Mouse (Mus musculus): ENCODE data around the gene Szt2. TPM values are rescaled to one million over a fixed set of nuclear protein-coding genes. Genes with fewer than 3 reads are reported as not detected.

Gene Szt2
- total RNA-seq, 2 experiments from 2014 or later, result 36.1 to 36.6 TPM

GRCm38 (mm10) chr4:118361451-118361850 lies 47.6 kb downstream of the Szt2 start:
- no peak for DNase-seq (ENCODE audit: extremely low spot score in 1 of 2, low spot score in 2 of 2)
- intact Hi-C loops (cut with DNase I), result no loop called here

GRCm38 (mm10) chr4:118359896-118360720 lies 49.0 kb downstream of the Szt2 start:
- DNase-seq (ENCODE audit: extremely low spot score in 1 of 2, low spot score in 2 of 2), result peak; percentile 23 to 81
- intact Hi-C loops (cut with DNase I), result no loop called here

GRCm38 (mm10) chr4:118359211-118359895 lies 49.7 kb downstream of the Szt2 start:
- intact Hi-C loops (cut with DNase I), result no loop called here
- no peak for DNase-seq (ENCODE audit: extremely low spot score in 1 of 2, low spot score in 2 of 2)

- intact Hi-C loops (cut with DNase I), result no loop called here
- DNase-seq (ENCODE audit: extremely low spot score in 1 of 2, low spot score in 2 of 2), result no peak
These were observed 50.7 kb downstream of the Szt2 start for GRCm38 (mm10) chr4:118358159-118358895.

- intact Hi-C loops (cut with DNase I), result no loop called here
- DNase-seq (ENCODE audit: extremely low spot score in 1 of 2, low spot score in 2 of 2), result no peak
These were observed 51.6 kb downstream of the Szt2 start for GRCm38 (mm10) chr4:118357504-118357903.

- intact Hi-C loops (cut with DNase I), result no loop called here
These were observed 52.3 kb downstream of the Szt2 start for GRCm38 (mm10) chr4:118356738-118357137.

GRCm38 (mm10) chr4:118354289-118354688 lies 54.8 kb downstream of the Szt2 start:
- intact Hi-C loops (cut with DNase I), result no loop called here
- DNase-seq (ENCODE audit: extremely low spot score in 1 of 2, low spot score in 2 of 2), result no peak

More at GRCm38 (mm10) chr4:118356738-118357137, 52.3 kb downstream of the Szt2 start:
- no peak for DNase-seq (ENCODE audit: extremely low spot score in 1 of 2, low spot score in 2 of 2)

GRCm38 (mm10) chr4:118353689-118354088 lies 55.4 kb downstream of the Szt2 start:
- intact Hi-C loops (cut with DNase I), result no loop called here
- no peak for DNase-seq (ENCODE audit: extremely low spot score in 1 of 2, low spot score in 2 of 2)

GRCm38 (mm10) chr4:118351828-118352227 lies 57.2 kb downstream of the Szt2 start:
- DNase-seq (ENCODE audit: extremely low spot score in 1 of 2, low spot score in 2 of 2), result no peak
- intact Hi-C loops (cut with DNase I), result no loop called here

GRCm38 (mm10) chr4:118350864-118351263 lies 58.2 kb downstream of the Szt2 start:
- no peak for DNase-seq (ENCODE audit: extremely low spot score in 1 of 2, low spot score in 2 of 2)
- intact Hi-C loops (cut with DNase I), result no loop called here

- no peak for DNase-seq (ENCODE audit: extremely low spot score in 1 of 2, low spot score in 2 of 2)
- intact Hi-C loops (cut with DNase I), result no loop called here
These were observed 61.4 kb downstream of the Szt2 start for GRCm38 (mm10) chr4:118347529-118348309.

GRCm38 (mm10) chr4:118341447-118341846 lies 67.6 kb downstream of the Szt2 start:
- intact Hi-C loops (cut with DNase I), result no loop called here
- peak in 1 of 2 experiments; percentile 38 for DNase-seq (ENCODE audit: extremely low spot score in 1 of 2, low spot score in 2 of 2)

- intact Hi-C loops (cut with DNase I), result no loop called here
- peak; percentile 44 to 65 for DNase-seq (ENCODE audit: extremely low spot score in 1 of 2, low spot score in 2 of 2)
These were observed 72.4 kb downstream of the Szt2 start for GRCm38 (mm10) chr4:118336658-118337057.

GRCm38 (mm10) chr4:118335991-118336390 lies 73.1 kb downstream of the Szt2 start:
- intact Hi-C loops (cut with DNase I), result no loop called here
- no peak for DNase-seq (ENCODE audit: extremely low spot score in 1 of 2, low spot score in 2 of 2)

GRCm38 (mm10) chr4:118331777-118332176 lies 77.3 kb downstream of the Szt2 start:
- DNase-seq (ENCODE audit: extremely low spot score in 1 of 2, low spot score in 2 of 2), result no peak
- intact Hi-C loops (cut with DNase I), result no loop called here

- intact Hi-C loops (cut with DNase I), result no loop called here
- DNase-seq (ENCODE audit: extremely low spot score in 1 of 2, low spot score in 2 of 2), result no peak
These were observed 82.6 kb downstream of the Szt2 start for GRCm38 (mm10) chr4:118326476-118326875.

- no peak for DNase-seq (ENCODE audit: extremely low spot score in 1 of 2, low spot score in 2 of 2)
- intact Hi-C loops (cut with DNase I), result no loop called here
These were observed 88.4 kb downstream of the Szt2 start for GRCm38 (mm10) chr4:118320636-118321035.

GRCm38 (mm10) chr4:118319706-118320344 lies 89.2 kb downstream of the Szt2 start:
- intact Hi-C loops (cut with DNase I), result no loop called here
- DNase-seq (ENCODE audit: extremely low spot score in 1 of 2, low spot score in 2 of 2), result no peak
